Mouse (Mus musculus): Measurements from ENCODE around the gene Tnfrsf22. TPM values are rescaled to one million over a fixed set of nuclear protein-coding genes. Genes with fewer than 3 reads are reported as not detected.
A peak's percentile ranks its signal among the peaks of the same experiment; 100 is the strongest.

The Tnfrsf22 gene
- polyA plus RNA-seq, 1 experiment from 2014 or later, result 13.6 TPM

DNA sequence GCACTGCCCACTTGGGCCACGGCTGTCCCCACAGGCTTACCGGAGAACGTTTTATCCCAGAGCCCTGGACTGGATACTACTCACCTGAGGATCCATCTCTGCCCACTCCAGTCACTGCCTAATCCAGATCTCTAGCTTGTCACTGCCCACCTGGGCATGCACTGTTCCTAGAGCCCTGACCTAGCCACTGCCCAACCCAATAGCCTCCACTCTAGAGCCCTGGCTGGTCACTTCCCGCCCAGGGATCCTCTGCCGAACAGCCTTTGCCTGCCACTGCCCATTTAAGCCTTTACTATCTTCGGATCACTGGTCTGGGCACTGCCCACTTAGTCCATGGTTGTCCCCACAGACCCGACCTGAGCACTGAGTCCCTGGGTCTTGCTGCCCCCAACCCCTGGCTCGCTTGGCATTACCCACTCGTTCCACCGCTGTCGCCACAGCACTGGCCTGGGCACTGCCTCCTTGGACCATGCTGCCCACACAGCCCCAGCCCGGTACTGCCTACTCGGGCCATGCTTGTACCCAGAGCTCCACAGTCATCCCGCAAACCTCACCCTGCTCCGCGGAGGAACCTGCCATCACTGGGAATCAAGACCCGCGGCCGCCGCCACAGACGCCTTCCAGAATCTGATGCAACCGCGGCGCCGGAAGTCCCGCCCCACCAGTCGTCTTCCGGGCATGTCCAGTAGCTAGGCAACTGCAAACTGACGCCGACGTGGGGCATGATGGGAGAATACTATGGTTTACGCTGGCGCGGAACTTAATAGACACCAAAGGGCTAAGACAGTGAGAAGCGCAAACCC lies 49.8 kb downstream of the Tnfrsf22 start, which contains the start of gene Cars:
Cars (minus strand) TSS at position 663 of the 803 bp plus-strand sequence.
- Histone ChIP-seq H3K9me3 (no peaks in the 10 kb centered on the region), H3K4me3 (peak within 1 kb of the TSS; percentile 88), H3K27ac (no peak within 1 kb of the TSS), H3K27me3 (no peaks in the 10 kb centered on the region), H3K36me3 (no peaks in the 10 kb centered on the region), H3K4me1 (peaks cover 14% of the 10 kb centered on the region), H3K4me2 (replicated peaks) (peak within 1 kb of the TSS; percentile 98), H3K9ac (peak within 1 kb of the TSS; percentile 93)
- ATAC-seq (ENCODE audit: insufficient number of reproducible peaks, insufficient read depth, low FRiP score, low TSS enrichment), result peak; percentile 97
- WGBS, result 2% methylated on average over 35 of the region's 35 CpGs

DNA sequence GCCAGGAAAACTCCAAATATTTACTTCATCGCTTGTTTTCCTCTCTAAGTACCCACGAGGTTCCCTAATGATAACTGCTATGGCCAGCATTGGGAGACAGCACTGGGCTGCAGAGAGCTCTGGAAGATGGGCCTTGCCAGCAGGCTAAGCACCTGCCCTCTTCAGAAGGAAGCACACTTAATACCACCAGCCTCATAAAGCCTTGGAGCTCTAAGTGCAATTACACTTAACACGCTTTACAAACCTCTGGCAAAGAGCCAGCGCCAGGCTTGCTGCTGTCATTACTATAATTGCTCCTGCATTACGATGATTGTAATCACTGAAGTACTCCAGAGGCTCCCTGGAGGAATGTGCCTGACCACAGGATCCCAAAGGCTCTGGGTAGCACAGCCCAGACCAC lies 54.6 kb downstream of the Tnfrsf22 start:
- 70% methylated on average over 5 of the region's 5 CpGs for WGBS
- H3K4me3 ChIP-seq, result no peak overlapping the region
- no peaks in the 10 kb centered on the region for H3K27me3 ChIP-seq
- peaks cover 29% of the 10 kb centered on the region for H3K36me3 ChIP-seq
- no peak overlapping the region for H3K4me2 ChIP-seq (replicated peaks)
- H3K27ac ChIP-seq, result no peak overlapping the region
- no peak overlapping the region for H3K9ac ChIP-seq
- ATAC-seq (ENCODE audit: insufficient number of reproducible peaks, insufficient read depth, low FRiP score, low TSS enrichment), result no peak
- H3K9me3 ChIP-seq, result no peaks in the 10 kb centered on the region
- H3K4me1 ChIP-seq, result peaks cover 14% of the 10 kb centered on the region

DNA sequence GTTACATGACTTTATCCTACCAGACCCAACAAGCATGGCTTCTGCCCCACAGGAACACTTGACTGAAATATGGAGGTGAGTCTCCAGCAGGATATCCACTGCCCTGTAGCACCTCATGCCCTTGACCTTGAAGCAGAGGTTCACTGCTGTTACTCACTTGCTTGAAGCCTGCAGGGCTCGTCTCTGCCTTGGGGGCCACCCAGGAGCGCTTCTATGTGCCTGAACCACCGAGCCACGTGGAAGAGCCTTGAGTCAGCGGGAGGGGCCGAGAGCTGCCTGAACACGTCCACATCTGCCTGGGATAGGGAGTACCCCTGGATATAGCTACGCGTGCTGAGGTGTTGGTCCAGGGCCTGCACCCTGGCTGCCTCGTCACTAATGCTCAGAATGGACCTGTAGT lies 57.2 kb downstream of the Tnfrsf22 start:
- H3K9ac ChIP-seq, result no peak overlapping the region
- H3K36me3 ChIP-seq, result peaks cover 54% of the 10 kb centered on the region
- H3K27me3 ChIP-seq, result no peaks in the 10 kb centered on the region
- no peak overlapping the region for H3K27ac ChIP-seq
- no peak overlapping the region for H3K4me3 ChIP-seq
- H3K9me3 ChIP-seq, result no peaks in the 10 kb centered on the region
- no peak overlapping the region for H3K4me2 ChIP-seq (replicated peaks)
- peaks cover 3% of the 10 kb centered on the region; the same call in 1 of the 2 replicates for H3K4me1 ChIP-seq
- ATAC-seq (ENCODE audit: insufficient number of reproducible peaks, insufficient read depth, low FRiP score, low TSS enrichment), result no peak
- WGBS, result 79% methylated on average over 10 of the region's 10 CpGs

DNA sequence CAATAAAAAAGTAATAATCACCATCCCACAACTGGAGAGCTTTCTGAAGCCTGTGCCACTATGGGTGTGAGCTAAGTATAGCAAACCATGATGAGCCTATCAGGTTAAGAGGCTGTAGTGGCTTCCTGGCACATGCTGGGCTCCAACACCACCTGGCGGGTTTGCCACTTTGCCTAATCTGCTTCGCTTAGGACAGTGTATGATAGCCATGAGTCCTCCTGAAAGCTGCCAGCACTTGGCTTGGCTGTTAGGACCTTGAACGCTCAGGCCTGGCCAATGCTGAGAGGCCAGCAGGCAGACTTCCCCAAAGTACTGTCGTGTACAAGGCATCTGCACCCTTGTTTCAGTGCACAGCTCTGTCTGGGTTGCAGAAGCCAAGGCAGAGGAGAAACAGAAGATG lies 61.5 kb downstream of the Tnfrsf22 start:
- Histone ChIP-seq H3K36me3 (peaks cover 83% of the 10 kb centered on the region), H3K9ac (no peak overlapping the region), H3K27me3 (no peaks in the 10 kb centered on the region), H3K4me3 (no peak overlapping the region), H3K9me3 (no peaks in the 10 kb centered on the region), H3K27ac (no peak overlapping the region), H3K4me2 (replicated peaks) (no peak overlapping the region), H3K4me1 (no peaks in the 10 kb centered on the region)
- no peak for ATAC-seq (ENCODE audit: insufficient number of reproducible peaks, insufficient read depth, low FRiP score, low TSS enrichment)
- 85% methylated on average over 4 of the region's 4 CpGs for WGBS

DNA sequence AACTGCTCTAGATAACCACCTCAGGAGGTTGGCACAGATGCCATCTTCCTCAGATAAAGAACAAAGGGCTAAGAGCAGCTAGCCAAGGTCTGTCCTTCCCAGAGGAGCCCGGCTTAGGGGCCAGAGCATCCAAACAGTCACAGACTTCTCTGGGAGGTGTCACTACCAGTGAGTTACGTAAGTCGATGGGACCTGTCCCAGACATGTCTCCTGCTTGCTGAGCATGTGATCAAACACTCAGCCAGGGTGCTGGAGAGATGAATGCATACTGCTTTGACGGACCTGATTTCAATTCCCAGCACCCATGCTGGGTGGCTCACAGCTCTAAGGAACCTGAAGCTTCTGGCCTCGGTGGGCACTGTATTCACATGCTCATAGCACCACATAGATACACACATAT lies 61.9 kb downstream of the Tnfrsf22 start:
- ATAC-seq (ENCODE audit: insufficient number of reproducible peaks, insufficient read depth, low FRiP score, low TSS enrichment), result no peak

More for the DNA sequence above, 61.9 kb downstream of the Tnfrsf22 start:
- Histone ChIP-seq H3K4me2 (replicated peaks) (no peak overlapping the region), H3K9ac (no peak overlapping the region), H3K36me3 (peaks cover 83% of the 10 kb centered on the region), H3K4me3 (no peak overlapping the region), H3K4me1 (no peaks in the 10 kb centered on the region), H3K9me3 (no peaks in the 10 kb centered on the region), H3K27ac (no peak overlapping the region), H3K27me3 (no peaks in the 10 kb centered on the region)
- WGBS, result 94% methylated on average over 5 of the region's 5 CpGs

Other genes with a start within 250 kb of the Tnfrsf22 start
- gene Cdkn1c, start 188.6 kb downstream of the Tnfrsf22 start, polyA plus RNA-seq (2016; fragmentation: Nextera tagmentation; extraction: Ambion mirVana), result 1,667 and 1,675 TPM in 2 replicates
- gene Slc22a18, start 175.9 kb downstream of the Tnfrsf22 start, polyA plus RNA-seq (2016; fragmentation: Nextera tagmentation; extraction: Ambion mirVana), result 0.60 and 1.6 TPM in 2 replicates
- 7.3 and 9.1 TPM in 2 replicates for gene Phlda2, start 146.5 kb downstream of the Tnfrsf22 start, polyA plus RNA-seq (2016; fragmentation: Nextera tagmentation; extraction: Ambion mirVana)
- gene Nap1l4, start 100.6 kb downstream of the Tnfrsf22 start, polyA plus RNA-seq (2016; fragmentation: Nextera tagmentation; extraction: Ambion mirVana), result 310 and 322 TPM in 2 replicates
- 57.1 and 57.3 TPM in 2 replicates for gene Cars, start 49.6 kb downstream of the Tnfrsf22 start, polyA plus RNA-seq (2016; fragmentation: Nextera tagmentation; extraction: Ambion mirVana)
- gene Tnfrsf26, start 20.9 kb downstream of the Tnfrsf22 start, polyA plus RNA-seq (2016; fragmentation: Nextera tagmentation; extraction: Ambion mirVana), result 0.35 and 0.45 TPM in 2 replicates
- 0.47 and 1.1 TPM in 2 replicates for gene Tnfrsf23, start 36.2 kb upstream of the Tnfrsf22 start, polyA plus RNA-seq (2016; fragmentation: Nextera tagmentation; extraction: Ambion mirVana)
- gene Osbpl5, start 107.3 kb upstream of the Tnfrsf22 start, polyA plus RNA-seq (2016; fragmentation: Nextera tagmentation; extraction: Ambion mirVana), result 31.6 and 35.6 TPM in 2 replicates
- not detected in 2 replicates for gene Mrgprg, start 117.3 kb upstream of the Tnfrsf22 start, polyA plus RNA-seq (2016; fragmentation: Nextera tagmentation; extraction: Ambion mirVana)
- 1.1 and 1.5 TPM in 2 replicates for gene Mrgpre, start 134.8 kb upstream of the Tnfrsf22 start, polyA plus RNA-seq (2016; fragmentation: Nextera tagmentation; extraction: Ambion mirVana)
- 7.7 and 9.2 TPM in 2 replicates for gene Nadsyn1, start 173.2 kb upstream of the Tnfrsf22 start, polyA plus RNA-seq (2016; fragmentation: Nextera tagmentation; extraction: Ambion mirVana)
- gene Dhcr7, start 173.5 kb upstream of the Tnfrsf22 start, polyA plus RNA-seq (2016; fragmentation: Nextera tagmentation; extraction: Ambion mirVana), result 43.6 and 45.0 TPM in 2 replicates
- not detected in 2 replicates for gene Gm498, start 217.2 kb upstream of the Tnfrsf22 start, polyA plus RNA-seq (2016; fragmentation: Nextera tagmentation; extraction: Ambion mirVana)